Mouse (Mus musculus) urinary bladder, postnatal 14 days (tissue): Measurements from ENCODE around the gene Jade1.

Experiments
- DNase-seq: peaks from one replicate; pipeline ENCODE4 v3.0.0; 2021; ENCODE audit warnings: low spot score

Gene Jade1

GRCm38 (mm10) chr3:41579873-41580272 lies 24.3 kb downstream of the Jade1 start:
- DNase-seq: no peak

GRCm38 (mm10) chr3:41580401-41581323 lies 25.1 kb downstream of the Jade1 start:
- DNase-seq: no peak

GRCm38 (mm10) chr3:41581436-41581835 lies 25.9 kb downstream of the Jade1 start:
- DNase-seq: no peak

GRCm38 (mm10) chr3:41582256-41582655 lies 26.7 kb downstream of the Jade1 start:
- DNase-seq: no peak

- no peak for DNase-seq
Observed at GRCm38 (mm10) chr3:41583092-41583491, 27.6 kb downstream of the Jade1 start.

- no peak for DNase-seq
Observed at GRCm38 (mm10) chr3:41583621-41584020, 28.1 kb downstream of the Jade1 start.

GRCm38 (mm10) chr3:41585548-41585947 lies 30.0 kb downstream of the Jade1 start:
- no peak for DNase-seq

GRCm38 (mm10) chr3:41586330-41586729 lies 30.8 kb downstream of the Jade1 start:
- DNase-seq: no peak

- no peak for DNase-seq
Observed at GRCm38 (mm10) chr3:41586917-41587316, 31.4 kb downstream of the Jade1 start.

- peak; percentile 20 for DNase-seq
Observed at GRCm38 (mm10) chr3:41587588-41587987, 32.1 kb downstream of the Jade1 start.

GRCm38 (mm10) chr3:41588495-41588894 lies 33.0 kb downstream of the Jade1 start:
- no peak for DNase-seq

GRCm38 (mm10) chr3:41589246-41589914 lies 33.8 kb downstream of the Jade1 start:
- DNase-seq: no peak

- DNase-seq: no peak
Observed at GRCm38 (mm10) chr3:41589988-41590387, 34.5 kb downstream of the Jade1 start.

GRCm38 (mm10) chr3:41590695-41591559 lies 35.4 kb downstream of the Jade1 start:
- DNase-seq: no peak

GRCm38 (mm10) chr3:41591651-41592170 lies 36.2 kb downstream of the Jade1 start:
- DNase-seq: no peak

- no peak for DNase-seq
Observed at GRCm38 (mm10) chr3:41592805-41593204, 37.3 kb downstream of the Jade1 start.

GRCm38 (mm10) chr3:41594097-41594879 lies 38.8 kb downstream of the Jade1 start:
- DNase-seq: no peak

GRCm38 (mm10) chr3:41595010-41595409 lies 39.5 kb downstream of the Jade1 start:
- no peak for DNase-seq

GRCm38 (mm10) chr3:41597036-41597435 lies 41.5 kb downstream of the Jade1 start:
- DNase-seq: no peak

GRCm38 (mm10) chr3:41598412-41598811 lies 42.9 kb downstream of the Jade1 start:
- no peak for DNase-seq

GRCm38 (mm10) chr3:41599226-41599625 lies 43.7 kb downstream of the Jade1 start:
- DNase-seq: no peak
